Mouse (Mus musculus): Measurements from ENCODE around the gene Olfr1431. TPM values are rescaled to one million over a fixed set of nuclear protein-coding genes. Genes with fewer than 3 reads are reported as not detected.
"Not testable (repeated sequence)": the region's sequence is repeated elsewhere in the genome, so short reads cannot be mapped to it uniquely, and the experiment has no call there.

Gene Olfr1431
- not detected in 2 replicates for total RNA-seq (2015)
- total RNA-seq (2017) = not detected in 2 replicates

DNA sequence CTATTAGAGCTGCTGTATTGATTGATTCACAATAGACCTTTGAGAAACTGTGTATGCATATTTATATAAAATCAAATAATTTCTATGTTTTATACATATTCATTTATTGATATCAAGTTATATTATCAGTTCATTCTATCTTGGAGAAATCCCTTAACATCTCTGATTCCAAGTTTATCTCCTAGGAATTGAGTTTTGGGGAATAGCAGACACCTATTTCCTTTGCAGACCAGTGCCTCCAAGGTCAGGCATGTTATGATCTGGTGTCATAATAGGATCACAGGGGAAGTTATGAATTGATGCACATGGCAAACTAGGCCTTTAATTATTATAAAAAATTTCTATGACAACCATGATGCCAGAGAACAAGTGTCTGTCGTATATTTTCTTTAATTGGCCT lies at the start of gene Olfr1431:
Olfr1431 (plus strand) TSS at position 301 of the 400 bp plus-strand sequence.
- ATAC-seq (ENCODE audit: poor library complexity, severe bottlenecking) = no peak

DNA sequence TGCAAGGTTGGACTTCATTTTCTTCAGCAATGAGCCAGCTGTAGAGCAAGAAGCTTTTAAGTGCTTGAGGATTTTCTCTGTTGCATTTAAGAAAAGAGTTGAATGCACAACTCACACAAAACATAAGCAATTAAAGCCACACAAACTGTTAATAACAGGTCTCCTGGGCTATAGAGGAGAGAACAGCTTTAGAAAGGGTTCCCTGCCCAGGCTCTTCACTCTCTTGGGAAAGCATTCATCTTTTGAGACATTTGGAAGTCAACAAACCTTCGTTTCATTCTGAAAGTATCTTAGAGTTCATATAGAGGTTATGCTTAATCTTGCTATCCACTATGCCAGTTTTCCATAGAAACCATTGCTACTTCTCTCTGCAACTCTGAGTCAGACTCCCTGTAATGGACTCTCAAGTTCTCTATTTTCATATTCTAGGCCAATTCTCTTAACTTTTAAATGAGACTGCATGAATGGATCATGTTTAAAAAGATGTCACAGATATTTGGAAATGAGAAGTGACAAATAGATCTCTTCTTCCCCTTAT lies 30.3 kb upstream of the Olfr1431 start, which contains the start of gene Olfr1555-ps1:
Olfr1555-ps1 (minus strand) TSS at position 51 of the 538 bp plus-strand sequence.
- not testable (repeated sequence) for ATAC-seq (ENCODE audit: poor library complexity, severe bottlenecking)

DNA sequence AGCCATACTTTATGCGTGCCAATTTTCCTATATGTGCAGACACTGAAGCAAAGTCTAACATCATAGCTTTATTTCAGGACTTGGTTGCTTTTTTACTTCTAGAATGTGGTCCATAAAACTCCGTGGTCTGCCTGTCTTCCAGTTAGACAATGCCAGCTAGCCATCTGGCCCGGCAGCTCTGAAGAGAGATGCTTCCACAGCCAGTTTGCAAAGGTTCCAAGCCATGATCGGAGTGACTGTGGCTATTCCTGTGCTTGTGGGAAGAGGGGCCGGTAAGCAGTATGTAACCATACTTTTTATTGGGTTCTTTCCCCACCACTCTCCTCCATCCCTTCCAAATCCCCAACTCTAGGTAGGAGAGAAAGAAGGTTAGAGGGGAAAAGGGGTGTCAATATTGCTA lies 25.0 kb upstream of the Olfr1431 start:
- not testable (repeated sequence) for ATAC-seq (ENCODE audit: poor library complexity, severe bottlenecking)

DNA sequence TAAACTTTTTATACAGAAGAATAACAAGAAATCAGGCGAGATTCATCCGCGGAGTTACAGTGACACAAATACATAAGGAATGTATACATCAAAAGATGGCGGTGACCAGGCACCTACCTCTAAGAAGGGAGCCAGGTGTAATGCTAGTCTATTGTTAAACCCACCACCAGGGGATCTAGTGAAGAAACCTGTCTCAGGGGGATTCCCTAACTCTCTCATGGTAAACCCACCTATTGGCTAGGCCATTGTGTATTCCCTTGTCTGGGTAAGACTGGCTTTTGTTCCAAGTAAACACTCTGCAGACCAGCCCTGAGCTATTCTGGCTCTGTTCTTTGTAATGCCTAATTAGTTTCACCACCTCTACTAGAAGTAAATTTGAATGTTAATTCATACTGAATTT lies 1.4 kb upstream of the Olfr1431 start:
- not testable (repeated sequence) for ATAC-seq (ENCODE audit: poor library complexity, severe bottlenecking)

DNA sequence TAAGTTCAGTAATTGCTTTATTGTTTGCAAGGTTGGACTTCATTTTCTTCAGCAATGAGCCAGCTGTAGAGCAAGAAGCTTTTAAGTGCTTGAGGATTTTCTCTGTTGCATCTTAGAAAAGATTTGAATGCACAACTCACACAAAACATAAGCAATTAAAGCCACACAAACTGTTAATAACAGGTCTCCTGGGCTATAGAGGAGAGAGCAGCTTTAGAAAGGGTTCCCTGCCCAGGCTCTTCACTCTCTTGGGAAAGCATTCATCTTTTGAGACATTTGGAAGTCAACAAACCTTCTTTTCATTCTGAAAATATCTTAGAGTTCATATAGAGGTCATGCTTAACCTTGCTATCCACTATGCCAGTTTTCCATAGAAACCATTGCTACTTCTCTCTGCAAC lies 32.1 kb downstream of the Olfr1431 start, which contains the start of gene Olfr1432:
Olfr1432 (minus strand) TSS at position 101 of the 400 bp plus-strand sequence.
- ATAC-seq (ENCODE audit: poor library complexity, severe bottlenecking) = not testable (repeated sequence)

DNA sequence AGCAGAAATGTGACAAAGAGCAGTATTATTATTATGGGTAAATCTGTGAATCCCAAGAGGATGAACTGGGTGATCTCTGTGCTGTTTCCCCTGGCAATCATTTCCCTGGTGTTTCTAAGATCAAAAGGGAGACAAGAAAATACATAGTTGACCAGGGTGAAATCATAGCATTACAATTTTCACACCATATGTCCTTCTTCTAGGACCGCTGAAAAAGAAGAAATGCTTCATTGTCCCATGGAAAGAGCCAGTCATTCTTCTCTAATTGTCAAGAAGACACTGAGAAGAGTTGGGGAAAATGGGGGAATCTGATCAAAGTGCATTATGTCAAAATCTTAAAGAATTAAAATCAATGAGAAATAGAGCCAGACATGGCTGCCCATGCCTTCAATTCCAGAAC lies 41.1 kb downstream of the Olfr1431 start, which contains the start of gene Olfr262:
Olfr262 (minus strand) TSS at position 101 of the 400 bp plus-strand sequence.
- ATAC-seq (ENCODE audit: poor library complexity, severe bottlenecking) = no peak

DNA sequence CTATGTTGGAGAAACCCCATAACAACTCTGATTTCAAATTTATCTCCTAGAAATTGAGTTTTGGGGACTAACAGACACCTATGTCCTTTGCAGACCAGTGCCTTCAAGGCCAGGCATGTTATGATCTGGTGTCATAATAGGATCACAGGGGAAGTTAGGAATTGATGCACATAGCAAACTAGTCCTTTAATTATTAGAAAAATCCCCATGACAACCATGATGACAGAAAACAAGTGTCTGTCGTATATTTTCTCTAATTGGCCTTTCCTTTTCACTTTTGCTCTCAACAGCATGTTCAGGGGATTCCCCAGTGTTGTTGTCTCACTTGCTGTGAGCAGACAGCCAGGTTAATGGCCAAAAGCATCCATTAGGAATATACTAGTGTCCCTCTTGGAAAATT lies 60.3 kb downstream of the Olfr1431 start, which contains the start of gene Olfr235:
Olfr235 (plus strand) TSS at position 301 of the 400 bp plus-strand sequence.
- no peak for ATAC-seq (ENCODE audit: poor library complexity, severe bottlenecking)

Other genes with a start within 250 kb of the Olfr1431 start
- gene Osbp, start 234.7 kb upstream of the Olfr1431 start, total RNA-seq (2015) = 35.0 and 36.9 TPM in 2 replicates
- 42.6 and 43.3 TPM in 2 replicates for gene Osbp, start 234.7 kb upstream of the Olfr1431 start, total RNA-seq (2017)
- gene Olfr1423, start 159.3 kb upstream of the Olfr1431 start, total RNA-seq (2015) = 0.02 TPM in 1 of 2 replicates, not detected in the other
- gene Olfr1423, start 159.3 kb upstream of the Olfr1431 start, total RNA-seq (2017) = not detected in 2 replicates
- gene Olfr1424, start 138.0 kb upstream of the Olfr1431 start, total RNA-seq (2015) = not detected in 2 replicates
- gene Olfr1424, start 138.0 kb upstream of the Olfr1431 start, total RNA-seq (2017) = not detected in 2 replicates
- not detected in 2 replicates for gene Olfr1425, start 122.9 kb upstream of the Olfr1431 start, total RNA-seq (2015)
- not detected in 2 replicates for gene Olfr1425, start 122.9 kb upstream of the Olfr1431 start, total RNA-seq (2017)
- gene Olfr1426, start 108.6 kb upstream of the Olfr1431 start, total RNA-seq (2015) = not detected in 2 replicates
- not detected in 2 replicates for gene Olfr1426, start 108.6 kb upstream of the Olfr1431 start, total RNA-seq (2017)
- not detected in 2 replicates for gene Olfr1427, start 97.3 kb upstream of the Olfr1431 start, total RNA-seq (2015)
- gene Olfr1427, start 97.3 kb upstream of the Olfr1431 start, total RNA-seq (2017) = not detected in 2 replicates
- gene Olfr1428, start 84.7 kb upstream of the Olfr1431 start, total RNA-seq (2015) = not detected in 2 replicates
- gene Olfr1428, start 84.7 kb upstream of the Olfr1431 start, total RNA-seq (2017) = not detected in 2 replicates
- gene Olfr76, start 77.4 kb upstream of the Olfr1431 start, total RNA-seq (2015) = not detected in 2 replicates
- gene Olfr76, start 77.4 kb upstream of the Olfr1431 start, total RNA-seq (2017) = not detected in 2 replicates
- gene Olfr1555-ps1, start 30.5 kb upstream of the Olfr1431 start, total RNA-seq (2015) = not detected in 2 replicates
- gene Olfr1555-ps1, start 30.5 kb upstream of the Olfr1431 start, total RNA-seq (2017) = not detected in 2 replicates
- not detected in 2 replicates for gene Olfr1432, start 32.0 kb downstream of the Olfr1431 start, total RNA-seq (2015)
- gene Olfr1432, start 32.0 kb downstream of the Olfr1431 start, total RNA-seq (2017) = not detected in 2 replicates
- not detected in 2 replicates for gene Olfr262, start 41.0 kb downstream of the Olfr1431 start, total RNA-seq (2015)
- not detected in 2 replicates for gene Olfr262, start 41.0 kb downstream of the Olfr1431 start, total RNA-seq (2017)
- gene Olfr235, start 60.4 kb downstream of the Olfr1431 start, total RNA-seq (2015) = not detected in 2 replicates
- not detected in 2 replicates for gene Olfr235, start 60.4 kb downstream of the Olfr1431 start, total RNA-seq (2017)
- not detected in 2 replicates for gene Olfr1434, start 79.2 kb downstream of the Olfr1431 start, total RNA-seq (2015)
- not detected in 2 replicates for gene Olfr1434, start 79.2 kb downstream of the Olfr1431 start, total RNA-seq (2017)
- gene Olfr1436, start 98.5 kb downstream of the Olfr1431 start, total RNA-seq (2015) = not detected in 2 replicates
- not detected in 2 replicates for gene Olfr1436, start 98.5 kb downstream of the Olfr1431 start, total RNA-seq (2017)
- not detected in 2 replicates for gene Olfr1437, start 124.5 kb downstream of the Olfr1431 start, total RNA-seq (2015)
- gene Olfr1437, start 124.5 kb downstream of the Olfr1431 start, total RNA-seq (2017) = not detected in 2 replicates
- gene Olfr1438-ps1, start 135.3 kb downstream of the Olfr1431 start, total RNA-seq (2015) = not detected in 2 replicates
- gene Olfr1438-ps1, start 135.3 kb downstream of the Olfr1431 start, total RNA-seq (2017) = not detected in 2 replicates
- gene Olfr1440, start 186.6 kb downstream of the Olfr1431 start, total RNA-seq (2015) = not detected in 2 replicates
- not detected in 2 replicates for gene Olfr1440, start 186.6 kb downstream of the Olfr1431 start, total RNA-seq (2017)
- not detected in 2 replicates for gene Olfr1441, start 216.8 kb downstream of the Olfr1431 start, total RNA-seq (2015)
- not detected in 2 replicates for gene Olfr1441, start 216.8 kb downstream of the Olfr1431 start, total RNA-seq (2017)
- gene Pfpl, start 227.3 kb downstream of the Olfr1431 start, total RNA-seq (2015) = not detected in 2 replicates
- gene Pfpl, start 227.3 kb downstream of the Olfr1431 start, total RNA-seq (2017) = not detected in 2 replicates